Mouse (Mus musculus) heart, adult 2 months (tissue): ENCODE measurements around the gene Prdm16. TPM values are rescaled to one million over a fixed set of nuclear protein-coding genes. Genes with fewer than 3 reads are reported as not detected.

Source experiments
- DNase-seq, 2 experiments: peaks; one replicate each; pipeline ENCODE4 v3.0.0; 2021
- H3K27ac ChIP-seq: fragments of 200-600 bp; 2 replicates; pipeline ENCODE4 v1.8.1; 2022
- H3K27me3 ChIP-seq: fragments of 200-500 bp; 2 replicates; pipeline ENCODE4 v1.6.1; 2012; ENCODE audit warnings: mild to moderate bottlenecking, low read length, inconsistent platforms, mixed read lengths; ENCODE audit not compliant: control insufficient read depth, insufficient read depth
- H3K36me3 ChIP-seq: fragments of 200-500 bp; 2 replicates; pipeline ENCODE4 v1.6.1; 2012; ENCODE audit warnings: low read length, inconsistent platforms; ENCODE audit not compliant: control insufficient read depth, insufficient read depth
- H3K4me1 ChIP-seq: fragments of 200-500 bp; 2 replicates; pipeline ENCODE4 v1.6.1; 2011; ENCODE audit warnings: low read length; ENCODE audit not compliant: control insufficient read depth, insufficient read depth
- H3K4me3 ChIP-seq: fragments of 200-600 bp; 2 replicates; pipeline ENCODE4 v1.8.1; 2022
- H3K79me2 ChIP-seq: fragments of 200-500 bp; replicated peaks from 2 replicates; pipeline ENCODE4 v1.6.1; 2012; ENCODE audit warnings: mild to moderate bottlenecking, inconsistent platforms, low read length, moderate library complexity, mixed read lengths; ENCODE audit not compliant: control insufficient read depth, insufficient read depth
- H3K9ac ChIP-seq: fragments of 200-500 bp; 2 replicates; pipeline ENCODE4 v1.6.1; 2012; ENCODE audit warnings: low read depth, mild to moderate bottlenecking, control low read depth, inconsistent platforms, low read length, mixed read lengths
- CTCF ChIP-seq: fragments of 200-600 bp; IDR thresholded peaks from 2 replicates; pipeline ENCODE4 v1.8.1; 2022; ENCODE audit warnings: antibody characterized with exemption, mild to moderate bottlenecking, moderate library complexity
- EP300 ChIP-seq: fragments of 200-500 bp; IDR thresholded peaks from 2 replicates; pipeline ENCODE4 v1.6.1; 2011; ENCODE audit warnings: low read depth, low read length, control low read depth; ENCODE audit not compliant: insufficient read depth
- POLR2A ChIP-seq: fragments of 200-500 bp; IDR thresholded peaks from 2 replicates; pipeline ENCODE4 v1.6.1; 2011; ENCODE audit warnings: mild to moderate bottlenecking, low read depth, low read length, control low read depth; ENCODE audit not compliant: insufficient read depth
- WGBS: fragments of 180-500 bp; shearing (Covaris S2); methylation state at CpG from one replicate; pipeline ENCODE4 v1.1.7; 2018; 5-methylcytosine and 5-hydroxymethylcytosine counted together
- intact Hi-C: fragments of 180-260 bp; cut with DNase I; formaldehyde crosslinking; loops from one replicate; pipeline ENCODE4 v1.15.1; 2025
- polyA plus RNA-seq: library from polyadenylated mRNA; depleted of rRNA; stranded (reverse); fragments of >200 nt; gene quantifications from 2 replicates; pipeline ENCODE4 v1.2.3, GENCODE M21; 2012
- total RNA-seq, 2 experiments: library from RNA; stranded (reverse); gene quantifications; 2 replicates each; pipeline ENCODE4 v1.2.3; 2021

The Prdm16 gene
- total and polyA plus RNA-seq, 3 experiments, result 7.6 to 18.1 (median 16.8) TPM

GRCm38 (mm10) chr4:154592562-154592961, 44.1 kb downstream of the Prdm16 start:
- no peak for DNase-seq
- 73% methylated on average over 13 of the region's 13 CpGs for WGBS
- Histone ChIP-seq H3K4me3 (no peak overlapping the region), H3K4me1 (peaks cover 1% of the 10 kb centered on the region; the same call in 1 of the 2 replicates), H3K27ac (no peak overlapping the region), H3K27me3 (no peaks in the 10 kb centered on the region), H3K9ac (no peak overlapping the region), H3K79me2 (no peaks in the 10 kb centered on the region), H3K36me3 (no peaks in the 10 kb centered on the region)
- intact Hi-C loops, result no loop called here
- TF ChIP-seq EP300 (no peak), POLR2A (no peak), CTCF (no peak)

GRCm38 (mm10) chr4:154590910-154591309, 45.8 kb downstream of the Prdm16 start:
- no peak for TF ChIP-seq CTCF
- TF ChIP-seq POLR2A, result no peak
- TF ChIP-seq EP300, result no peak
- intact Hi-C loops, result no loop called here
- Histone ChIP-seq H3K27me3 (no peaks in the 10 kb centered on the region), H3K79me2 (no peaks in the 10 kb centered on the region), H3K4me1 (no peaks in the 10 kb centered on the region; the same call in 1 of the 2 replicates), H3K36me3 (no peaks in the 10 kb centered on the region), H3K4me3 (no peak overlapping the region), H3K9ac (no peak overlapping the region), H3K27ac (no peak overlapping the region)
- no peak for DNase-seq
- 84% methylated on average over 11 of the region's 11 CpGs for WGBS

DNA sequence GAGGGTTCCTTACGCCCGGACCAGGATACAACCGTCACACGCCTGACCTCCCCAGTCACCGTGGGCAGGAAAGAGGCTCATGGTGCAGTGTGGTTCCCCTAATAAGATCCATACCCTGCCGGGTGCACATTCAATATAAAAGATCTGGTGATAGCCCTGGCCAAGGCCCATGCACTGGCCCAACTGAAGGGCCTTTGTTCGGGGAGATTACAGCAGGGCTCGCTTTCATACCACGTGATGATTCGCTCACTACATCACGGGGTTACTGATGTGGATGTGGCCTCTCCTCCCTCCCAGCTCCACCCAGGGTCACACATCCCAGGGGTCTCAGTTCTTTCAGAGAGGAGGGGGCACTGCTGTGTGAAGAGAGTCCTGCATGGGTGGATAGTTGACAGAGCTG, 50.3 kb downstream of the Prdm16 start:
- Histone ChIP-seq H3K36me3 (no peaks in the 10 kb centered on the region), H3K27ac (peak overlapping the region; percentile 59), H3K4me3 (no peak overlapping the region), H3K27me3 (no peaks in the 10 kb centered on the region), H3K4me1 (peaks cover 4% of the 10 kb centered on the region), H3K9ac (no peak overlapping the region), H3K79me2 (no peaks in the 10 kb centered on the region)
- intact Hi-C loops, result no loop called here
- DNase-seq, result no peak
- TF ChIP-seq EP300 (no peak), POLR2A (no peak), CTCF (no peak)
- WGBS, result 70% methylated on average over 11 of the region's 11 CpGs

DNA sequence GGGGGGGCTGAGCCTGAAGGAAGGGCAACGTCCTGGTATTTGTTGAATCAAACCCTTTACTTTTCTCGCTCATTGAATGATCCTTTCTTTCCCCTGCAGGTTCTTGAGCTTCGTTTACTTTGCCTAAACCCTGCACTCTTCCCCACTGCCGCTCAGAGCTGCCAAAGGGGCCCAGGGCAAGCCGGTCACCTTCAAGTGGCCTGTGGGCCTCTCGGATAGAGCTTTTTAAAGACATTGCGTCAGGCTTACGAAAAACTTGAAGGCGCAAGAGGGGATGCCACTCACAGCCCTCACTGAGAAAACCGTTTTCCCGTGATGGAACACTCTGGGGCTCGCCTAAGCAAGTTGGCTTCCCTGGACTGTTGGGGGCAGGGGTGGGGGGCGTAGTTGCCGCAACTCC, 50.9 kb downstream of the Prdm16 start:
- Histone ChIP-seq H3K4me3 (no peak overlapping the region), H3K27me3 (no peaks in the 10 kb centered on the region), H3K27ac (peak overlapping the region; percentile 59), H3K79me2 (no peaks in the 10 kb centered on the region), H3K36me3 (no peaks in the 10 kb centered on the region), H3K4me1 (peaks cover 6% of the 10 kb centered on the region), H3K9ac (no peak overlapping the region)
- peak in 1 of 2 experiments; percentile 42 for DNase-seq
- intact Hi-C loops, result no loop called here
- TF ChIP-seq POLR2A (no peak), EP300 (no peak), CTCF (no peak)
- 65% methylated on average over 14 of the region's 14 CpGs for WGBS

DNA sequence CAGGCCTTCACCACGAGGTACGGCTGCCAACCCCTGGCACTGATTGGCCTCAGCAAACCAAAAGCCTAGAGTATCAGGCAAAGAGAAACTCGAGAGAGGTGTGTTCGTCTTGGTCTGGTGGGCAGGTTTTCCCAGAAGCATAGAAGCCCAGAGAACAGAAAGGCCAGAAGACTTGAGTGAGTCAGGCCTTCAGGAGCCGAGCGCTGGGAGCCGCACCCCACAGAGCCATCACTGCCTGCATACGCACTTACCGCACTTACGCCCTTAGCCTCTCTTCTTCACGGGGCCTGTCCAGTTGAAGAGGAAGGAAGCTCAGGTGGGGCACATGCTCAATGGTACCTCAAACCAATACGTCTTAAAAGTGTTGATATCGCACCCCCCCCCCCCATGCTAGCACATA, 53.0 kb downstream of the Prdm16 start:
- Histone ChIP-seq H3K4me3 (no peak overlapping the region), H3K36me3 (no peaks in the 10 kb centered on the region), H3K27me3 (no peaks in the 10 kb centered on the region), H3K4me1 (peaks cover 6% of the 10 kb centered on the region), H3K79me2 (no peaks in the 10 kb centered on the region), H3K9ac (no peak overlapping the region), H3K27ac (no peak overlapping the region)
- 85% methylated on average over 13 of the region's 13 CpGs for WGBS
- intact Hi-C loops, result loop anchor here (5.0 kb wide), 1 partner anchor 39 kb away; no protein-coding TSS in a partner anchor
- DNase-seq, result no peak
- no peak for TF ChIP-seq CTCF
- no peak for TF ChIP-seq POLR2A
- TF ChIP-seq EP300, result no peak

DNA sequence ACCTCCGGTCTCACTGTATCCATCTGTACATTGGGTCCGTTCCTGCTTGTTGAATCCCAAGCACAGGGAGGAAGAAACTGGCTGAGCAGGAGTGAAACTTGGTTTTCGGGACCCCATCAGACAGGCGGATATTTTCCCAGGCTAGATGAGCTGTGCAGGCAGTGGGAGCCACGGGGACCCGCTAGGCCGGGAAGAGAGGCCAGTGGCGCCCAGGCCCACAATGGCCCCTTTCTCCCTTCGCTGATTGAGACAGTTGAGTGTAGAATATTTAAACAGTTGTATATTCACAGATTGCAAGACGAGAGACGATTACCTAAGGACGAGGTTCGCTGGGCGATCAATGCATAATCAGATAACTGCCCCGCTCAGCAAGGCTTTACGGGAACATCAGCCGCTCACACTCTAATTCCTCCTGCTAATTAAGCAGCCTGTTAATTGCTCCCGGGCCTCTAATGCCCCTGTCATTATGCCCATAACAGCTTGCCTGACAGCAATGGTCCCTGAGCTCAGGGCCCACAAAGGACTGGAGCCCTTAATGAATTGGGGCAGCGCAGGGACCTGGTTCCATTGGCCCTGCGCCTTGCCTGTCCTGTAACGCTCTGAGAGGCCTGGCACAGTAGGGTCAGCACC, 54.0 kb downstream of the Prdm16 start:
- no peaks in the 10 kb centered on the region for H3K36me3 ChIP-seq
- peak overlapping the region; percentile 81 for H3K27ac ChIP-seq
- peaks cover 6% of the 10 kb centered on the region for H3K4me1 ChIP-seq
- H3K9ac ChIP-seq, result no peak overlapping the region
- TF ChIP-seq EP300 (no peak), POLR2A (no peak), CTCF (no peak)
- DNase-seq, result no peak
- H3K4me3 ChIP-seq, result no peak overlapping the region
- intact Hi-C loops, result loop anchor here (5.0 kb wide), 1 partner anchor 40 kb away; no protein-coding TSS in a partner anchor
- H3K27me3 ChIP-seq, result no peaks in the 10 kb centered on the region
- WGBS, result 88% methylated on average over 21 of the region's 21 CpGs
- H3K79me2 ChIP-seq, result no peaks in the 10 kb centered on the region
